Mouse (Mus musculus): ENCODE data around the gene Rhob. TPM values are rescaled to one million over a fixed set of nuclear protein-coding genes. Genes with fewer than 3 reads are reported as not detected.

The Rhob gene
- polyA plus RNA-seq, 1 experiment: 0.83 TPM

- TF ChIP-seq TAL1 (IDR thresholded peaks at IDR 0.05; ENCODE audit: low read length) (no peak), GATA1 (IDR thresholded peaks at IDR 0.05; ENCODE audit: low read length) (no peak)
- no peaks in the 10 kb centered on the region for H3K4me1 ChIP-seq (ENCODE audit: control insufficient read depth)
- H3K9me3 ChIP-seq (ENCODE audit: control insufficient read depth, low read length): no peaks in the 10 kb centered on the region
- H3K27me3 ChIP-seq (ENCODE audit: control insufficient read depth): no peaks in the 10 kb centered on the region
- no peak overlapping the region for H3K4me3 ChIP-seq (replicated peaks)
- H3K36me3 ChIP-seq (ENCODE audit: control insufficient read depth): no peaks in the 10 kb centered on the region
Observed at GRCm38 (mm10) chr12:8534915-8535314, 35.1 kb upstream of the Rhob start.

GRCm38 (mm10) chr12:8527770-8528169 is 28.0 kb upstream of the Rhob start:
- Histone ChIP-seq H3K27me3 (ENCODE audit: control insufficient read depth) (no peaks in the 10 kb centered on the region), H3K4me3 (replicated peaks) (no peak overlapping the region), H3K36me3 (ENCODE audit: control insufficient read depth) (no peaks in the 10 kb centered on the region), H3K9me3 (ENCODE audit: control insufficient read depth, low read length) (no peaks in the 10 kb centered on the region), H3K4me1 (ENCODE audit: control insufficient read depth) (no peaks in the 10 kb centered on the region)
- TF ChIP-seq TAL1 (IDR thresholded peaks at IDR 0.05; ENCODE audit: low read length) (no peak), GATA1 (IDR thresholded peaks at IDR 0.05; ENCODE audit: low read length) (no peak)

GRCm38 (mm10) chr12:8527175-8527574 is 27.4 kb upstream of the Rhob start:
- Histone ChIP-seq H3K4me1 (ENCODE audit: control insufficient read depth) (no peaks in the 10 kb centered on the region), H3K36me3 (ENCODE audit: control insufficient read depth) (no peaks in the 10 kb centered on the region), H3K4me3 (replicated peaks) (no peak overlapping the region), H3K27me3 (ENCODE audit: control insufficient read depth) (no peaks in the 10 kb centered on the region), H3K9me3 (ENCODE audit: control insufficient read depth, low read length) (no peaks in the 10 kb centered on the region)
- no peak for TF ChIP-seq GATA1 (IDR thresholded peaks at IDR 0.05; ENCODE audit: low read length)
- no peak for TF ChIP-seq TAL1 (IDR thresholded peaks at IDR 0.05; ENCODE audit: low read length)

- Histone ChIP-seq H3K9me3 (ENCODE audit: control insufficient read depth, low read length) (no peaks in the 10 kb centered on the region), H3K27me3 (ENCODE audit: control insufficient read depth) (no peaks in the 10 kb centered on the region), H3K4me3 (replicated peaks) (no peak overlapping the region), H3K36me3 (ENCODE audit: control insufficient read depth) (no peaks in the 10 kb centered on the region), H3K4me1 (ENCODE audit: control insufficient read depth) (peaks cover 7% of the 10 kb centered on the region)
- TF ChIP-seq TAL1 (IDR thresholded peaks at IDR 0.05; ENCODE audit: low read length) (no peak), GATA1 (IDR thresholded peaks at IDR 0.05; ENCODE audit: low read length) (no peak)
Observed at GRCm38 (mm10) chr12:8524062-8524461, 24.3 kb upstream of the Rhob start.

- no peaks in the 10 kb centered on the region for H3K36me3 ChIP-seq (ENCODE audit: control insufficient read depth)
- TF ChIP-seq GATA1 (IDR thresholded peaks at IDR 0.05; ENCODE audit: low read length) (no peak), TAL1 (IDR thresholded peaks at IDR 0.05; ENCODE audit: low read length) (no peak)
- no peaks in the 10 kb centered on the region for H3K9me3 ChIP-seq (ENCODE audit: control insufficient read depth, low read length)
- H3K4me1 ChIP-seq (ENCODE audit: control insufficient read depth): peaks cover 7% of the 10 kb centered on the region
- H3K4me3 ChIP-seq (replicated peaks): no peak overlapping the region
- no peaks in the 10 kb centered on the region for H3K27me3 ChIP-seq (ENCODE audit: control insufficient read depth)
Observed at GRCm38 (mm10) chr12:8522711-8523110, 22.9 kb upstream of the Rhob start.

- no peaks in the 10 kb centered on the region for H3K27me3 ChIP-seq (ENCODE audit: control insufficient read depth)
- H3K9me3 ChIP-seq (ENCODE audit: control insufficient read depth, low read length): no peaks in the 10 kb centered on the region
- no peak overlapping the region for H3K4me3 ChIP-seq (replicated peaks)
- peaks cover 7% of the 10 kb centered on the region for H3K4me1 ChIP-seq (ENCODE audit: control insufficient read depth)
- TF ChIP-seq GATA1 (IDR thresholded peaks at IDR 0.05; ENCODE audit: low read length) (no peak), TAL1 (IDR thresholded peaks at IDR 0.05; ENCODE audit: low read length) (no peak)
- no peaks in the 10 kb centered on the region for H3K36me3 ChIP-seq (ENCODE audit: control insufficient read depth)
Observed at GRCm38 (mm10) chr12:8521375-8522047, 21.7 kb upstream of the Rhob start.

- H3K4me3 ChIP-seq (replicated peaks): no peak overlapping the region
- H3K9me3 ChIP-seq (ENCODE audit: control insufficient read depth, low read length): no peaks in the 10 kb centered on the region
- H3K4me1 ChIP-seq (ENCODE audit: control insufficient read depth): peaks cover 7% of the 10 kb centered on the region
- H3K27me3 ChIP-seq (ENCODE audit: control insufficient read depth): no peaks in the 10 kb centered on the region
- no peak for TF ChIP-seq TAL1 (IDR thresholded peaks at IDR 0.05; ENCODE audit: low read length)
- H3K36me3 ChIP-seq (ENCODE audit: control insufficient read depth): no peaks in the 10 kb centered on the region
Observed at GRCm38 (mm10) chr12:8519431-8520160, 19.8 kb upstream of the Rhob start.

- no peaks in the 10 kb centered on the region for H3K4me1 ChIP-seq (ENCODE audit: control insufficient read depth)
- TF ChIP-seq GATA1 (IDR thresholded peaks at IDR 0.05; ENCODE audit: low read length): no peak
- no peak for TF ChIP-seq TAL1 (IDR thresholded peaks at IDR 0.05; ENCODE audit: low read length)
- H3K36me3 ChIP-seq (ENCODE audit: control insufficient read depth): no peaks in the 10 kb centered on the region
- H3K4me3 ChIP-seq (replicated peaks): no peak overlapping the region
- H3K9me3 ChIP-seq (ENCODE audit: control insufficient read depth, low read length): no peaks in the 10 kb centered on the region
- H3K27me3 ChIP-seq (ENCODE audit: control insufficient read depth): no peaks in the 10 kb centered on the region
Observed at GRCm38 (mm10) chr12:8511037-8511882, 11.5 kb upstream of the Rhob start.
